Mouse (Mus musculus): Measurements from ENCODE around the gene Smim14. TPM values are rescaled to one million over a fixed set of nuclear protein-coding genes. Genes with fewer than 3 reads are reported as not detected.
A peak's percentile ranks its signal among the peaks of the same experiment; 100 is the strongest.

Smim14 gene
- total and polyA plus RNA-seq, 2 experiments from 2014 or later: 153 to 200 TPM

- Histone ChIP-seq H3K4me2 (ENCODE audit: low read depth, low read length) (no peak overlapping the region), H3K4me1 (ENCODE audit: insufficient read depth, low read length) (no peaks in the 10 kb centered on the region), H3K9me3 (ENCODE audit: low read length) (no peaks in the 10 kb centered on the region), H3K36me3 (ENCODE audit: insufficient read depth, low read length) (no peaks in the 10 kb centered on the region), H3K4me3 (ENCODE audit: low read length) (no peak overlapping the region), H3K9ac (replicated peaks; ENCODE audit: low read length) (no peak overlapping the region), H3K27ac (no peak overlapping the region), H3K27me3 (ENCODE audit: insufficient read depth, low read length) (no peaks in the 10 kb centered on the region)
- DNase-seq (ENCODE audit: low spot score) (no peak), ATAC-seq (no peak)
- TF ChIP-seq CTCF (IDR thresholded peaks at IDR 0.05; ENCODE audit: low read depth): peak; percentile 52
- WGBS: 10% methylated on average over 8 of the region's 8 CpGs
Observed at GRCm38 (mm10) chr5:65525674-65526443, 11.1 kb downstream of the Smim14 start.

GRCm38 (mm10) chr5:65524831-65525230 lies 12.2 kb downstream of the Smim14 start:
- 79% methylated on average over 4 of the region's 4 CpGs for WGBS
- H3K27me3 ChIP-seq (ENCODE audit: insufficient read depth, low read length): no peaks in the 10 kb centered on the region
- H3K9ac ChIP-seq (replicated peaks; ENCODE audit: low read length): no peak overlapping the region
- no peaks in the 10 kb centered on the region for H3K9me3 ChIP-seq (ENCODE audit: low read length)
- no peak for TF ChIP-seq CTCF (IDR thresholded peaks at IDR 0.05; ENCODE audit: low read depth)
- H3K4me1 ChIP-seq (ENCODE audit: insufficient read depth, low read length): no peaks in the 10 kb centered on the region
- ATAC-seq: no peak
- H3K4me2 ChIP-seq (ENCODE audit: low read depth, low read length): no peak overlapping the region
- no peak overlapping the region for H3K27ac ChIP-seq
- no peaks in the 10 kb centered on the region for H3K36me3 ChIP-seq (ENCODE audit: insufficient read depth, low read length)
- H3K4me3 ChIP-seq (ENCODE audit: low read length): no peak overlapping the region
- no peak for DNase-seq (ENCODE audit: low spot score)

- DNase-seq (ENCODE audit: low spot score) (peak; percentile 29), ATAC-seq (no peak)
- Histone ChIP-seq H3K9me3 (ENCODE audit: low read length) (no peaks in the 10 kb centered on the region), H3K4me3 (ENCODE audit: low read length) (no peak overlapping the region), H3K27me3 (ENCODE audit: insufficient read depth, low read length) (no peaks in the 10 kb centered on the region), H3K9ac (replicated peaks; ENCODE audit: low read length) (no peak overlapping the region), H3K4me1 (ENCODE audit: insufficient read depth, low read length) (no peaks in the 10 kb centered on the region), H3K4me2 (ENCODE audit: low read depth, low read length) (no peak overlapping the region), H3K27ac (no peak overlapping the region), H3K36me3 (ENCODE audit: insufficient read depth, low read length) (no peaks in the 10 kb centered on the region)
- 87% methylated on average over 1 of the region's 1 CpGs for WGBS
- peak; percentile 61 for TF ChIP-seq CTCF (IDR thresholded peaks at IDR 0.05; ENCODE audit: low read depth)
Observed at GRCm38 (mm10) chr5:65521803-65522202, 15.2 kb downstream of the Smim14 start.

GRCm38 (mm10) chr5:65514635-65515278 lies 22.2 kb downstream of the Smim14 start:
- no peak overlapping the region for H3K9ac ChIP-seq (replicated peaks; ENCODE audit: low read length)
- TF ChIP-seq CTCF (IDR thresholded peaks at IDR 0.05; ENCODE audit: low read depth): no peak
- no peaks in the 10 kb centered on the region for H3K27me3 ChIP-seq (ENCODE audit: insufficient read depth, low read length)
- no peak for DNase-seq (ENCODE audit: low spot score)
- no peak overlapping the region for H3K4me3 ChIP-seq (ENCODE audit: low read length)
- H3K4me1 ChIP-seq (ENCODE audit: insufficient read depth, low read length): no peaks in the 10 kb centered on the region
- H3K9me3 ChIP-seq (ENCODE audit: low read length): 0 out of 2 replicates have a peak, but pooled peaks cover 2% of the 10 kb centered on the region
- no peak overlapping the region for H3K27ac ChIP-seq
- WGBS: 64% methylated on average over 5 of the region's 5 CpGs
- H3K36me3 ChIP-seq (ENCODE audit: insufficient read depth, low read length): no peaks in the 10 kb centered on the region
- ATAC-seq: no peak
- H3K4me2 ChIP-seq (ENCODE audit: low read depth, low read length): no peak overlapping the region

GRCm38 (mm10) chr5:65513506-65513905 lies 23.5 kb downstream of the Smim14 start:
- 79% methylated on average over 3 of the region's 3 CpGs for WGBS
- H3K4me1 ChIP-seq (ENCODE audit: insufficient read depth, low read length): no peaks in the 10 kb centered on the region
- ATAC-seq (no peak), DNase-seq (ENCODE audit: low spot score) (no peak)
- no peak overlapping the region for H3K27ac ChIP-seq
- H3K4me3 ChIP-seq (ENCODE audit: low read length): no peak overlapping the region
- no peak overlapping the region for H3K4me2 ChIP-seq (ENCODE audit: low read depth, low read length)
- no peak overlapping the region for H3K9ac ChIP-seq (replicated peaks; ENCODE audit: low read length)
- H3K27me3 ChIP-seq (ENCODE audit: insufficient read depth, low read length): no peaks in the 10 kb centered on the region
- H3K36me3 ChIP-seq (ENCODE audit: insufficient read depth, low read length): no peaks in the 10 kb centered on the region
- no peak for TF ChIP-seq CTCF (IDR thresholded peaks at IDR 0.05; ENCODE audit: low read depth)
- H3K9me3 ChIP-seq (ENCODE audit: low read length): 0 out of 2 replicates have a peak, but pooled peaks cover 2% of the 10 kb centered on the region

GRCm38 (mm10) chr5:65508395-65508794 lies 28.6 kb downstream of the Smim14 start:
- no peaks in the 10 kb centered on the region for H3K4me1 ChIP-seq (ENCODE audit: insufficient read depth, low read length)
- ATAC-seq: no peak
- WGBS: 85% methylated on average over 8 of the region's 8 CpGs

GRCm38 (mm10) chr5:65505786-65506185 lies 31.2 kb downstream of the Smim14 start:
- WGBS: 5% methylated on average over 8 of the region's 8 CpGs
- H3K4me2 ChIP-seq (ENCODE audit: low read depth, low read length): peak overlapping the region; percentile 42; the same call in 1 of the 2 replicates
- H3K9ac ChIP-seq (replicated peaks; ENCODE audit: low read length): no peak overlapping the region
- no peaks in the 10 kb centered on the region for H3K4me1 ChIP-seq (ENCODE audit: insufficient read depth, low read length)
- ATAC-seq: no peak
- no peak for TF ChIP-seq CTCF (IDR thresholded peaks at IDR 0.05; ENCODE audit: low read depth)
- no peaks in the 10 kb centered on the region for H3K27me3 ChIP-seq (ENCODE audit: insufficient read depth, low read length)
- H3K9me3 ChIP-seq (ENCODE audit: low read length): no peaks in the 10 kb centered on the region
- no peaks in the 10 kb centered on the region for H3K36me3 ChIP-seq (ENCODE audit: insufficient read depth, low read length)
- H3K27ac ChIP-seq: no peak overlapping the region
- peak; percentile 30 for DNase-seq (ENCODE audit: low spot score)
- H3K4me3 ChIP-seq (ENCODE audit: low read length): no peak overlapping the region

More at GRCm38 (mm10) chr5:65508395-65508794, 28.6 kb downstream of the Smim14 start:
- no peak overlapping the region for H3K4me3 ChIP-seq (ENCODE audit: low read length)
- H3K27me3 ChIP-seq (ENCODE audit: insufficient read depth, low read length): no peaks in the 10 kb centered on the region
- no peak overlapping the region for H3K4me2 ChIP-seq (ENCODE audit: low read depth, low read length)
- no peak for TF ChIP-seq CTCF (IDR thresholded peaks at IDR 0.05; ENCODE audit: low read depth)
- DNase-seq (ENCODE audit: low spot score): no peak
- no peak overlapping the region for H3K9ac ChIP-seq (replicated peaks; ENCODE audit: low read length)
- 0 out of 2 replicates have a peak, but pooled peaks cover 2% of the 10 kb centered on the region for H3K9me3 ChIP-seq (ENCODE audit: low read length)
- no peaks in the 10 kb centered on the region for H3K36me3 ChIP-seq (ENCODE audit: insufficient read depth, low read length)
- no peak overlapping the region for H3K27ac ChIP-seq
